Mouse (Mus musculus) CD4-positive, CD25-positive, alpha-beta regulatory T cell, adult 2 months (primary cell): ENCODE measurements around the gene Celsr1.

Source experiments
- DNase-seq: peaks from one replicate; pipeline ENCODE4 v3.0.0-alpha.2; 2012; ENCODE audit warnings: low read depth, low spot score

The Celsr1 gene

GRCm38 (mm10) chr15:85962691-85963090 is 70.9 kb downstream of the Celsr1 start:
- DNase-seq, result no peak

DNA sequence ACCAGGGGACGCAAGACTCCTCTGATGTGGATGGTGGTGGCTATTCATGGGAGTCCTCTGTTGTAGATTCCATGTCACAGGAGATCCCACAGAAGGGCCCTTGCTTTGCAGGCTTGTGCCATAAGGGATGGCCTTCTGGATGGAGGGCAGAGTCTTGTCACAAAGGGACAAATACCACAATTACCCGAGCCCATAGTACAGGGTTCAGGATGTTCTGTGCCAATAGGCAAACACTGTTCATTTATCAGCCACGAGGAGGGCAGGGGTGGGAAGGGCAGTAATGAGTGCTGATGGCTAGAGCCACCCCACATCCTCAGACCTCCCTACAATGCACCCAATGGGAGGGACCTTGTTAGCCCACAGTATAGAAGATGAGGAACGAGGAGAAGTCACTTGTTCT is 71.9 kb downstream of the Celsr1 start:
- DNase-seq, result no peak

- no peak for DNase-seq
Measured at GRCm38 (mm10) chr15:85961131-85961530, 72.4 kb downstream of the Celsr1 start.

GRCm38 (mm10) chr15:85956202-85956601 is 77.4 kb downstream of the Celsr1 start:
- DNase-seq, result no peak

DNA sequence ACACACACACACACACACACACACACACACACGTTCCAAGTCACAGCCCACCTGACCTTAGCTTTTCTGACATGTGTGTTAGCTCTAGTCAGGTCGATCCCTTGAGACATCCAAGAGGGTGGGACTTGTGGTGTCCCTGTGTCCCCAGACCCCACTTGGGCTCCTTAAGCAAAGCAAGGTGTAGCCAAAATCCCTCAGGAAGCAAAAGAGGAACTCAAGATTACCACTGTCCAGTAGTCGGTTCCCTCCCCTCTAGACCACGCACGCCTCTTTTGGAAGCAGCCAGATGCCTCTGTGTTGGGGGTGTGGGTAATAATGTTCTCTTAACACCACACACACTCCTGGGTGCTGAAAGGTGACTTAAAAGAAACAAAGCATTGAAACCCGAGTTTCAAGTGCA is 80.1 kb downstream of the Celsr1 start:
- DNase-seq, result no peak

GRCm38 (mm10) chr15:85949421-85950164 is 84.0 kb downstream of the Celsr1 start:
- DNase-seq, result no peak

- DNase-seq, result no peak
Measured at GRCm38 (mm10) chr15:85947967-85948366, 85.6 kb downstream of the Celsr1 start.

DNA sequence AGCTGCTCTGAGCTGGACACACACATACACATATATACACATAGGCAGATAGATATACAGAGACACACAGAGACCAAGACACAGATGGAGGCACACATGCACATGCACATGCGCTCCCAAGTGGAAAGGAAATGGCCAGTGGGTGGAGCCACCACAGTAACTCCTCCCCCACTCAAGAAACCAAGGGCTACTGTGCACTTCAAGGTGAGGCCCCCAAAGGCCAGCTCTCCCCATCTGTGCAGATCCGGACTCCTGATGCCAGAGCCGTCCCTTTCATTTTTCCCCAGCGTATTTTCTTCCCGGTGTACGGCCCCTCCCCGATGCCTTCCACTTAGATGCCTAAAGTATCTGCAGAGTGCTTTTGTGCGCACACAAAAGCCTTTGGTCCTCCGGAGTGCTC is 86.0 kb downstream of the Celsr1 start:
- DNase-seq, result peak; percentile 12

DNA sequence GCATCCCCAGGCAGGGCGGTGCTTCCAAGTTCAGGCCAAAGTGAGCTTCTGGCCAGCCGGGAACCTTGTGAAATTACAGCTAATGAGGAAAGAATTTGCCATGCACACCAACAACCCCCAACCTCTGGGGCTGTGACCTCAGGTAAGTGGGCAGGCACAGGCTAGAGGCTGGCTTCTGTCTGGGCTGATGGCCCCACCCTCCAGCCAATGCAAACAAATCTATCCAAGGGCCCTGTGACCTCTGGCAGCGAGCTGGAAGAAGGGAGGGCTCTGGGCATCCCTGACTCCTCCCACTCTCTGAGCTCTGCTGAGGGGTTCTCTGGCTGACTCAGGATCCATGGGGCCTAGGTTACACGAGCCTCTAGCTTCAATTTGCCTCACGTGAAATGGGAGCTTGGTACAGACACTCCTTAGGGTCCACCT is 97.9 kb downstream of the Celsr1 start:
- DNase-seq, result no peak

- no peak for DNase-seq
Measured at GRCm38 (mm10) chr15:85928161-85928560, 105.4 kb downstream of the Celsr1 start.

- DNase-seq, result no peak
Measured at GRCm38 (mm10) chr15:85921855-85922254, 111.7 kb downstream of the Celsr1 start.

DNA sequence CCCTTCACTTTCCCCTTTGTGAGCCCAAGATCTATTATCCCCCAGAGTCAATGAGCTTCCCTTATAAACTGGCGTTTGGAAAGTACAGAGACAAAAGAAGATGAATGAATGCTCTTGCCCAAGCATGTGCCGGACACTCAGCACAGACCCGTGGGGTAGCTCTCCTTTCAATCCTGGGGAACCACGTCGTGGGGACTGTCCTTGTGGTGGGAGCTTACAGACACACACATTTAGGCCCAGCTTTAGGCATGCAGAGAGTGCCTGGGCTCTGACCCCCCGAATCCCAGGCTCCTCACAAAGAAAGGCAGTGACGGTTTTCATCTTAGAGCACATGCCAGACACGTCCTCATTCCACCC is 113.7 kb downstream of the Celsr1 start:
- DNase-seq, result no peak

DNA sequence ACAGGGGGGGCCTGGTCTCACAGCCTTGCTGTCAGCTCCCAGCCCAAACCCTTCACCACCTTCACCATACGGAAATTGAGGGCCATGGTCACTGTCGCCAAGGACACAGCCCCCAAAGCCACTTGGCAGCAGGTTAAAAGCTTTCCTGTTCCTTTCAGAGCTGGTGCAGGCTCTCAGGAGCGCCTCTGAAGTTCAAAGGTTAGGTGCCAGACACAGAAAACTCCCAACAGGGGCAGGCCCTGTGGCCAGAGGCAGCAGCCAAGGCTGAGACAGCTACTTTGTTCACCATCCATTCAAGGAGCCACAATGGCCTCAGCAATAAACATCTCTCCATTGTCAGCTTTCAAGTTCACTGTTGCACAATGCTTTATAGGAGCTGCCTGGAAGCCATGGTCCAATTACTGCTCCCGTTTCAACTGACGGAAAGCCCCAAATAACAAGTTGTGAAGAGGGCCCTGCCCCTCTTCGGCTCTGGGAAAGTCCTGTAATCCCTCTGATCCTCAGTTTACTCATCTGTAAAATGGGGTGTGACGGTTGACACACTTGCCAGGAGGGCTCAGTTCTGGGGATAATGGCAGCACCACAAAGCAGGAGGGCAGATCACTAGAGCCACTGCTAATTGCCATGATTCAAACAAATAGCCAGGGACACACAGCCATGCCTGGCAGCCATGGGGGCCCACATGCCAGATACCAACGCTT is 114.2 kb downstream of the Celsr1 start:
- no peak for DNase-seq

DNA sequence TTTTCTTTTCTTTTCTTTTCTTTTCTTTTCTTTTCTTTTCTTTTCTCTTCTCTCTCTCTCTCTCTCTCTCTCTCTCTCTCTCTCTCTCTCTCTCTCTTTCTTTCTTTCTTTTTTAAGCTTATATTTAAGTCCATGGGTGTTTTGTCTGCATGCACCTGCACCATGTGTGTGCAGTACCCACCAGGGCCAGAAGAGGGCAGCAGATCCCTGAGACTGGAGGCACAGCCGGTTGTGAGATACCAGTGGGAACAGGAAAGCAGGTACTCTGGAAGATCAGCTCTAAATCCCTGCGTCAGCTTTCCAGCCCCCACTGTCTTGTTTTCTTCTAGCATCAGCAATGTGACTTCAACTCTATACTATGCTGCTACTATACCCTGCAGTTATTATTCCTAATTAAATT is 120.0 kb downstream of the Celsr1 start:
- DNase-seq, result peak; percentile 86

DNA sequence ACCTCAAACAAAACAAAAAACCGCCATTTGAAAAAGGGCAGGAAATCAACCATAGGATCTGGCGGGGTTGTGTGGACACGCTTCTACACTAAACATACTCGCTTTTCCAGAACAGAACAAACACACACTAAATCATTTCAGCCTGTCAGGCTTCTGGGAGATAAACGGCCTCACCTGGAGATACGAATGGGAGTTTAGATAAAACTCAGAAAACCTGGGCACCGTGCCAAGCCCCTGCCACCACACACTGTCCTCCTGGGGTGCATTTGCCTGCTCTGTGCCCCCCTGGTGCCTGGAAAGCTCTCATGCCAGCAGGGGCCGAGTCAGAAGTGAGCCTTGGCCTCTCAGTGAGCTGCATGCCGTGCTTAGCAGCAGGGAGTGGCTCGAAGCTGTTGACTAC is 123.6 kb downstream of the Celsr1 start:
- no peak for DNase-seq

DNA sequence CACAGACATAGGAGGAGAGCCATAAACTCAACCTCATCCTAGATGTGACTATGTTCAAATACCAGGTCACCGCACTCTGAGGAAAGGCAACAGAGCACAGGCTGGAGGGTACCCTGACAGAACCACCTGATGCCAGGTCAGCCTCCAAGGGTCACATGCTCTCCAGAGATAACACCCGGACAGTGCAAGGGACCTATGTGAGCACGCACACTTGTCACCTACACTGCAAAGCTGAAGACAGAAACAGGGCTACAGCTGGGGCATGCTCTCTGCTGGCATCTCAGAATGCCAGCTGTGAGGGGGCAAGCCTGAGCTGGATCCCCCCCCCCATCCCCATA is 124.1 kb downstream of the Celsr1 start:
- DNase-seq, result no peak

- DNase-seq, result no peak
Measured at GRCm38 (mm10) chr15:85908660-85909491, 124.7 kb downstream of the Celsr1 start.

GRCm38 (mm10) chr15:85903826-85904225 is 129.8 kb downstream of the Celsr1 start:
- DNase-seq, result no peak

DNA sequence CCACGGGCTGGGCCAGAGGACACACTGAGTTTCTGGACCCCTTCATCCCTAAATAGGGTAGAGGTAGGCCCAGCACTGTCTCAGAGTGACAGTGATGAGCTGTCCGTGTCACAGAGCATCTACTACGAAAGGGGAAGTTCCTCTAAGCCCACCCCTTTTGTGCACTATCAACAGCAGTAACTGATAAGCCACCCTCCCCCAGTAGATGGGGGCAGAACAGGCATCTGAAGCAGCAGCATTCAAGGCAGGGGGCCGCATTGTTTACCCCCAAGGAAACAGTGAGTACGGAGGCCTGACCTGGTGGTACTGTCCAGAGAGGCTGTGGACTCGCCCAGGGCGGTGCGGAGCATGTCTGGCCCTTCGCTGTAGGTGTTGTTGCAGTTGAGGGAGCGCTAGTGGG is 131.1 kb downstream of the Celsr1 start:
- DNase-seq, result no peak

- DNase-seq, result no peak
Measured at GRCm38 (mm10) chr15:85900801-85901200, 132.8 kb downstream of the Celsr1 start.

GRCm38 (mm10) chr15:85900318-85900717 is 133.3 kb downstream of the Celsr1 start:
- no peak for DNase-seq

GRCm38 (mm10) chr15:85899396-85899795 is 134.2 kb downstream of the Celsr1 start:
- DNase-seq, result no peak

DNA sequence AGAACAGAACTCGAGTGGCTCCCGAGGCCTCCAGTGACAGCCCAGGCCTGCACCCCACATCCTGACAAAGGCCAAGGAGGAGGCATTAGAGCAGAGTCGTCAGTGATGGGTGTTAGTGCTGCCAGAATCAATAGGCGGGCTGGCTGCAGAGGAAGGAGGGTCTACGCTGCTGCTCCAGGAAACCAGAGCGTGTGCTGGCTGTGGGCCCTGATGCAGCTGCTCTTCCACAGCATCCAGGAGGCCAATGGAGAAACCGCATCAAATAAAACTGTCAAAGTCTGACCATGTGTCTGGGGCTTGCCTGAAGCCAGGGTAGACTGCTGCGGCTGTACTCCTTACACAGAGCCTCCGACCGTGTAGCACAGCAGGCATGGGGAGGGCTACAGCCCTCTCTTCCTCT is 136.5 kb downstream of the Celsr1 start:
- DNase-seq, result no peak
